Mouse (Mus musculus) layer of hippocampus, adult 2 months (tissue): ENCODE measurements around the gene Ablim1. TPM values are rescaled to one million over a fixed set of nuclear protein-coding genes. Genes with fewer than 3 reads are reported as not detected.

Experiments
- DNase-seq, 2 experiments: peaks; one replicate each; pipeline ENCODE4 v3.0.0; 2022; ENCODE audit warnings: low spot score in 2 of 2
- H3K27ac ChIP-seq: fragments of 200-600 bp; 2 replicates; pipeline ENCODE4 v1.8.1; 2022
- H3K4me3 ChIP-seq: fragments of 200-600 bp; 2 replicates; pipeline ENCODE4 v1.8.1; 2022; ENCODE audit warnings: mild to moderate bottlenecking
- CTCF ChIP-seq: fragments of 200-600 bp; conservative IDR thresholded peaks from 2 replicates; pipeline ENCODE4 v1.8.1; 2022; ENCODE audit warnings: antibody characterized with exemption, mild to moderate bottlenecking, moderate library complexity
- total RNA-seq, 2 experiments: library from RNA; stranded (reverse); gene quantifications; 2 replicates each; pipeline ENCODE4 v1.2.3; 2021

Ablim1 gene
- total RNA-seq, 2 experiments from 2014 or later = 85.1 to 86.0 TPM

GRCm38 (mm10) chr19:57202554-57202953 is 112.2 kb downstream of the Ablim1 start:
- H3K4me3 ChIP-seq = no peak overlapping the region
- no peak for TF ChIP-seq CTCF
- no peak for DNase-seq
- H3K27ac ChIP-seq = no peak overlapping the region

GRCm38 (mm10) chr19:57201090-57201483 is 113.6 kb downstream of the Ablim1 start:
- no peak for TF ChIP-seq CTCF
- H3K4me3 ChIP-seq = no peak overlapping the region
- DNase-seq = no peak
- no peak overlapping the region for H3K27ac ChIP-seq

GRCm38 (mm10) chr19:57200477-57201089 is 114.1 kb downstream of the Ablim1 start:
- TF ChIP-seq CTCF = no peak
- Histone ChIP-seq H3K4me3 (no peak overlapping the region), H3K27ac (no peak overlapping the region)
- no peak for DNase-seq

GRCm38 (mm10) chr19:57199361-57199760 is 115.4 kb downstream of the Ablim1 start:
- Histone ChIP-seq H3K4me3 (no peak overlapping the region), H3K27ac (no peak overlapping the region)
- DNase-seq = no peak
- no peak for TF ChIP-seq CTCF

GRCm38 (mm10) chr19:57198531-57198930 is 116.2 kb downstream of the Ablim1 start:
- H3K4me3 ChIP-seq = no peak overlapping the region
- DNase-seq = peak in 1 of 2 experiments; percentile 19
- peak overlapping the region; percentile 74; the same call in 1 of the 2 replicates for H3K27ac ChIP-seq
- no peak for TF ChIP-seq CTCF

DNA sequence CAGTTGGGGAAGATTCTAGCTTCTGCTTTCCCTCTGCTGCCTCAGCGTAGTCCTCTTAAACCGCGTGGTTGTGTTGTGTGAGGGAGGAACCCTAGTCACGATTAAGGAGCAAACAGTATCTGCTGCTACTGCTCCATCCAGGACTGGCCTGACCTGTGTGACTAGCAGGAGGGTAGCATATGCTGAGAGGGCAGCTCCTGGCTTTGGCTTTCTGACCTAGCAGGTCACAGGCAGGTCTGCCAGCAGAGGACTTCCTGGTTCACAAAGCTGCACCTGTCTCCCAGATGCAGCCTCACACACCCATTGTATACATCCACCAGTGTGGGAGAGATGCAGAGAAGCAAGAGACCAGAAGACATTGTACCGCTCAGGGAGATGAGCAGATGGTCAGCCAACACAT is 116.7 kb downstream of the Ablim1 start:
- Histone ChIP-seq H3K27ac (peak overlapping the region; percentile 74), H3K4me3 (peak overlapping the region; percentile 52; the same call in 1 of the 2 replicates)
- no peak for TF ChIP-seq CTCF
- no peak for DNase-seq

DNA sequence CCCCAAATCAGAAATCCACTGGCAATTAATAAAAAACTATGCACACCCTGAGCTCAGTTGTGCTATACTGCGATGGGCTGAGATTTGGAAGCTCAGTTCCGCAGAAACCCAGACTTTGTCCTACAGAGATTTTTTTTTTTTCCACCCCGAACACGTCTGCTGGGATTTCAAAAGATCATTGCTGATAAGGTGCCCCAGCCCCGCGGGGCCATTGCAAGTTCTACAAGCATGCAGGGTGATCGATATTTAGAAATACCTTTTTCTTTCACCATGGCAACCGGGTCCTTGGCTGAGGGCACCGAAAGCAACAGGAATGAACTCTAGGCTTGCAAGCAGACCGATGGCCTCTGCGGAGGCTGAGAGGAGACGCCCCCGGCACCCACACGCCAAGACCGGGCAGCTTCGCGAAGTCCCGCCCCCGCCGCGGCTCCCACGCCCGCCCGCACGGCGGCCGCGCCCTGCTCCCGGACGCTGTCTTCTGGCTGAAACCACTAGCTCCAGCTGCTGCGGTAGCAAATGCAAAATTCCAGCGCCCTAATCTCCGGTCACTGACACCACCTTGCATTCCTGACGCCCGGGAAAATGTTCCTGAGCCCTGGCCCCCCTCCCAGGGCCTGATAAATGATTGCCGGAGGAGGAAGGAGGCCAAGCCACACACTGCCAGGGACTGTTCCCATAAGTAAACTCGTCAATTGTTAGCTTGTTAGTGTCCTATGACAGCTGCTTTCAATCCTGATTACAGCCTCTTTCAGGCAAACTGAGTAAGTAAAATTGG is 117.5 kb downstream of the Ablim1 start:
- Histone ChIP-seq H3K27ac (peak overlapping the region; percentile 74), H3K4me3 (peak overlapping the region; percentile 52)
- no peak for TF ChIP-seq CTCF
- DNase-seq = peak; percentile 34 to 42

DNA sequence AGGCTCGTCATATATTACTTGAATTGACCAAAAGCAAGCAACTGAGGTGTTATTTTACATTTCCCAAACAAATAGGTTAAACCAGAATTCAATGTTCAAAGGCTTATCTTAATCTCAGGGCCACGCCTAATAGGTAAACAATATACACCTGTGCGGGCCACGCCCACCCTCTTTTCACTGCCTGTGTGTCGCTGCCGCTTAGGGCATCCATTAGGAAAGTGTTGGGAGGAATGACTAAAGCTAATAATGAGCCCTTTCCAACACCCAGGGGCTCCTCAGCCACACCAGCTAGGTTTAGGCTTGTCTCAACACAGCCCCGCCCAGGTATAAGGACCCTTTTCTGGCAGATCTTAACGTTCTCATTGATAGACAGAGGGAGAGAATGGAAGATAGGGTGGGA is 118.1 kb downstream of the Ablim1 start:
- Histone ChIP-seq H3K27ac (no peak overlapping the region), H3K4me3 (peak overlapping the region; percentile 52; the same call in 1 of the 2 replicates)
- DNase-seq = no peak
- TF ChIP-seq CTCF = no peak

DNA sequence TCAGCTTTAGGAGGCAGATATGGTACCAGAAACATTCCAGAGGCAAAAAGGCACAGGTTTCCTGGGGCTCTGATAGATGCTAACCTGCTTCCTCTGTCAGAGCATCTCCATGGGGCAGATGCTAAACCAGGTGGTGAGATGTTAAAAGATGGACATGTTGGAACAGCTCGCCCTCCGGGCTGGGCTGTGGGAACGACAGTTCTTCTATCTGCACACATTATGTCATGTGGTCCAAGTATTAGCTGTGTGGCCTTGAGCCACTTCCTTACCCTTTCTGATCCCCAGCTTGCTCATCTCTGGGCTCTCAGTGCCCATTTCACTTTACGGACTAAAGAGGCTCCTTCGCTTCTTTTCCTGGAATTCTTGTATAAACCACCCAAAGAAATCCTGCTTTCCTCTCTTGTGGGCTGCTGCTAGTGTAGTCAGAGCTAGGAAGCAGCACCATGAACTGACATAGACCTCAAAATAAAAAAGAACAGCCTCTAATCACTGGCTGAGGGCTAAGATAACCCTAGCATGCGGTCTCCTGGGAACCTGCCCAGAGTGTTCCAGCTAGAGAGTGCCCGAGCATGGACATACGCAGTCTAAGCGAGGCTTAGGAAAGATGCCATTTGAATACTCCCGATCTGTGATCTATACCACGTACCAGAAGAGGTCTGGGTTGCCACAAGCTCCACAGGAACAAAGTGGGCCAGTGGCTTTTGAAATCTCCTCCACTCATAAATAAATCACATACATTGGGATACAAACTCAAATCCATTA is 119.4 kb downstream of the Ablim1 start:
- DNase-seq = no peak
- Histone ChIP-seq H3K27ac (no peak overlapping the region), H3K4me3 (no peak overlapping the region)
- no peak; the same call in 1 of the 2 replicates for TF ChIP-seq CTCF

DNA sequence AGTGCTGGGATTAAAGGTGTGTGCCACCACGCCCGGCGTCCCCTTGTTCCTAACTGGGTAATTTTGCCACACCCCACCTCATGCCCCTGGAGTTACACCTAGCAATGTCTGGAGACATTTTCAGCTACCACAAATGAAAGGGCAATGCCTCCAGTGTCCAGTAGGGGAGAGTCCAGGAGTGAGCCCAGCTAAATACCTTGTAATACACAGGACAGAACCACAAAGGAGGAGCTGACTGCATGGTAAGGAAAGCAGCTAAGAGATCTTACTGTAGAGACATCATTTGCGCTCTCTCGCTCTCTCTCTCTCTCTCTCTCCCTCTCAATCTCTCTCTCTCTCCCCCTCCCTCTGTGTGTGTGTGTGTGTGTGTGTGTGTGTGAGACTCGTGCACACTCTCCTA is 120.8 kb downstream of the Ablim1 start:
- no peak overlapping the region for H3K4me3 ChIP-seq
- DNase-seq = no peak
- H3K27ac ChIP-seq = no peak overlapping the region
- TF ChIP-seq CTCF = peak; percentile 70

DNA sequence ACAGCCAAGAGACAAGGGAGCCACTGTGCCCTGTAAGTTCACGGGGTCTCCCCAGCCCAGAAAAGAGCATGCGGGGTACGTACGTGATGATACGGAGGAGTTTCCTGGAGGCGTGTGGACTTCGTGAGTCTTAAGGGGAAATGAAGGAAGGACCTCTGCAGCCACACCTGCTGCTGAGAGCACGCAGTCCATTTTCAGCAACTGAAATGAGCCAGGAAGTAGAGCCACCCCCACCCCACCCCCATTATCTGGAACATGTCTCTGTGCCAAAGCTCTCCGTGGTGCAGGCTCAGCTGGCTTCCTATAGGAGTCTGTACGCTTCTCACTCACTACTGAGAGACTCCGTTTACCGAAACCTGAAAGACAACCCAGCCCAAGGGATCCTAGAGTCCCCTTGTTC is 121.3 kb downstream of the Ablim1 start:
- H3K27ac ChIP-seq = no peak overlapping the region
- H3K4me3 ChIP-seq = no peak overlapping the region
- no peak for DNase-seq
- TF ChIP-seq CTCF = no peak

DNA sequence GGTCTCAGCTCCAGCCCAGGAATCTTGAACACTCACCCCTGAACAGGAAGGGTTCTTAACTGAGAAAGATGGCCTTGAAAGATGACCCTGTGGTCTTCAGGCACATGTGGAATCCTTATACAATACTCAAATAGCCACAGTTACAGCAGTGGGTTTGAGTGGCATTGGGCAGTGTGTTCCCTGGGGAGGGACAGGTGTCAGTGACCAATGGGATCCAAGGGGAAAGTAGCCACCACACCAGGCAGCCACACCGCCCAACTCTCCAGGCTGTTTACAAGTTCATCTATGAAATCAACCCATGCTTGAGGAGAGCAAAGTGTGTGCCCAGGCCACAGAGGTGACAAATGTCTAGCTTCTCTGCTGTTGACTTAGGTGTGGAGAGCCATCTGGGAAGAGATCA is 123.6 kb downstream of the Ablim1 start:
- Histone ChIP-seq H3K27ac (no peak overlapping the region), H3K4me3 (no peak overlapping the region)
- TF ChIP-seq CTCF = no peak
- DNase-seq = no peak

- DNase-seq = no peak
- no peak overlapping the region for H3K27ac ChIP-seq
- no peak for TF ChIP-seq CTCF
- H3K4me3 ChIP-seq = no peak overlapping the region
These were observed 125.3 kb downstream of the Ablim1 start for GRCm38 (mm10) chr19:57189427-57189826.

GRCm38 (mm10) chr19:57188553-57188952 is 126.2 kb downstream of the Ablim1 start:
- H3K27ac ChIP-seq = no peak overlapping the region
- DNase-seq = no peak
- no peak overlapping the region for H3K4me3 ChIP-seq
- no peak for TF ChIP-seq CTCF
